ENCODE assay signal across 8 mouse cellular contexts in the genomic region with DNA sequence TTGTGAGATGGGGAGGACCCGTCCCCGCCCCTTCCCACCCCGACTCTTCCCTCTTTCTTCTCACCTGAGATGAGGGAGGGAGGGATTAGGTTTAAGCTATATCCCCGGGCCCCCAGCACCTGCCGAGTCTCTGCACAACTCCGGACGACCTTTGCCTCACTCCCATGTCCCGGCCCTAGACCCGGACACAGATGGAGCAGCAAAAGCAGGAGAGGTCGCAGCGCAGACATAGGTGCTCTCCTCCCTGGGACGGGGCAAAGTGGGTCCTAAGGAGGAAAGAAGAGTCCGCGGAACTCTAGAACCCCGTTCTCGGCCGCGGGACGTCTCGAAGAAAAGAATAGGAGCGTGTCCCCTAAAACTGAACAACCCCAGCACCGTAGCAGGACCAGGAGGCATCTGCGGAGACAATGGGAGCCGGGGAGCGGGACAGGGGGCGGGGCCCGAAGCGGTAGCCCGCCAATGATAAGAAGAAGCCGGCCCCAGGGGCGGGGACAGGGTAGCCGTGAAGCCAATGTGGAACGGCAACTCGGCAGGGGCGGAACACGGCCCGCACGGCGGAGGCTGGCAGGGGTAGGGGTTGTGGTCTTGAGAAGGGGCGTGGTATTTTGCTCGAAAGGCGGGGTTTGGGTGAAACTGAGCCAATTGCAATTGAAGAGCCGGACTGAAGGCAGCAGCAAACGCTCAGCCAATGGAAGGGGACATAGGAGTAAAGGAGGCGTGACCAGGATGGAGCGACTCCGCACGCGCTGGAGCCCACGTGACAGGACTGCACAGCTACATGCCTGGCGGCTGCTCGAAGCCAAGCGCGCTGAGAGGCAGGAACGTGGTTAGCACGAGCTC. TPM values are rescaled to one million over a fixed set of nuclear protein-coding genes. Genes with fewer than 3 reads are reported as not detected.
A peak's percentile ranks its signal among the peaks of the same experiment; 100 is the strongest.
DNase-seq lines count a peak whose midpoint lies in the region; ATAC-seq lines count a peak whose summit lies in the region.

A gene (minus strand): TSS at position 374 of the 840 bp plus-strand sequence.
A gene (minus strand): TSS at position 421 of the 840 bp plus-strand sequence.
A gene (plus strand): TSS at position 656 of the 840 bp plus-strand sequence.

- peak within 1 kb of the TSS; percentile 90 for H3K27ac ChIP-seq in hindbrain, embryonic 13.5 days

- 0 out of 2 replicates have a peak, but pooled peaks cover 12% of the 10 kb centered on the region for H3K27me3 ChIP-seq in hindbrain, embryonic 13.5 days

- no peaks in the 10 kb centered on the region; the same call in 1 of the 2 replicates for H3K9me3 ChIP-seq in hindbrain, embryonic 13.5 days

- peak within 1 kb of the TSS; percentile 82 for H3K4me3 ChIP-seq in hindbrain, embryonic 13.5 days

- peaks cover 33% of the 10 kb centered on the region for H3K36me3 ChIP-seq in hindbrain, embryonic 13.5 days

- peak; percentile 86 to 92 for DNase-seq in adrenal gland, adult (ENCODE audit: inconsistent age in 2 of 2, low spot score in 1 of 2)
- DNase-seq in cerebellum, postnatal 4 days (ENCODE audit: low spot score in 2 of 2) = peak; percentile 83 to 93
- DNase-seq in frontal cortex, postnatal 36 days (ENCODE audit: low spot score in 2 of 2) = peak; percentile 65
- peak; percentile 78 to 84 for DNase-seq in layer of hippocampus, postnatal 36 days
- DNase-seq in lung, postnatal 36 days = peak; percentile 87
- DNase-seq in retina, adult 2 months (ENCODE audit: low read depth, low spot score) = peak; percentile 64
- DNase-seq in thymus, postnatal 14 days = peak; percentile 93

- peak within 1 kb of the TSS; percentile 82 for H3K4me2 ChIP-seq in hindbrain, embryonic 13.5 days

- ATAC-seq in hindbrain, embryonic 13.5 days (ENCODE audit: low FRiP score) = peak; percentile 99

- under 1% methylated on average over 55 of the region's 56 CpGs for WGBS in hindbrain, embryonic 13.5 days

- peak within 1 kb of the TSS; percentile 95 for H3K9ac ChIP-seq in hindbrain, embryonic 13.5 days

- peaks cover 44% of the 10 kb centered on the region for H3K4me1 ChIP-seq in hindbrain, embryonic 13.5 days (replicated peaks)

RNA-seq across cellular contexts. Expression of the first gene that starts in this region (rescaled TPM):
- 0.09 and 0.10 TPM in 2 replicates for polyA plus RNA-seq in hindbrain, embryonic 13.5 days (2015; fragmentation: Nextera tagmentation; extraction: Ambion mirVana)
- not detected for total RNA-seq in layer of hippocampus, postnatal 36 days (2021)

RNA-seq across cellular contexts. Expression of the second gene that starts in this region (rescaled TPM):
- polyA plus RNA-seq in hindbrain, embryonic 13.5 days (2015; fragmentation: Nextera tagmentation; extraction: Ambion mirVana) = 212 and 224 TPM in 2 replicates
- total RNA-seq in layer of hippocampus, postnatal 36 days (2021) = 1 to 10 TPM; 2.1 to 3.1 TPM

RNA-seq across cellular contexts. Expression of the third gene that starts in this region (rescaled TPM):
- polyA plus RNA-seq in hindbrain, embryonic 13.5 days (2015; fragmentation: Nextera tagmentation; extraction: Ambion mirVana) = 5.8 and 6.0 TPM in 2 replicates
- 1 to 10 TPM in 1 of 2 experiments, under 1 TPM in 1; 0.77 to 1.3 TPM for total RNA-seq in layer of hippocampus, postnatal 36 days (2021)

Comparison
In these comparisons a context has a peak if more than half of its experiments do, and no peak if none do; other contexts are left out.
1. Peak in every context shown above with its lines: DNase-seq, ATAC-seq, H3K4me3 ChIP-seq and H3K27ac ChIP-seq.